Mouse (Mus musculus) sigmoid colon, adult 10 weeks (tissue): ENCODE measurements around the gene Wfdc11. TPM values are rescaled to one million over a fixed set of nuclear protein-coding genes. Genes with fewer than 3 reads are reported as not detected.

ENCODE experiments used
- polyA plus RNA-seq: library from polyadenylated mRNA; stranded (reverse); fragments of 350-450 nt; fragmentation: Illumina TruSeq; extraction: RNeasy Lipid Tissue Mini Kit (QIAGEN cat#74804); gene quantifications from one replicate; pipeline ENCODE4 v1.2.3, GENCODE M21; 2014; ENCODE audit warnings: low read depth, low replicate concordance

The Wfdc11 gene
- polyA plus RNA-seq = not detected

DNA sequence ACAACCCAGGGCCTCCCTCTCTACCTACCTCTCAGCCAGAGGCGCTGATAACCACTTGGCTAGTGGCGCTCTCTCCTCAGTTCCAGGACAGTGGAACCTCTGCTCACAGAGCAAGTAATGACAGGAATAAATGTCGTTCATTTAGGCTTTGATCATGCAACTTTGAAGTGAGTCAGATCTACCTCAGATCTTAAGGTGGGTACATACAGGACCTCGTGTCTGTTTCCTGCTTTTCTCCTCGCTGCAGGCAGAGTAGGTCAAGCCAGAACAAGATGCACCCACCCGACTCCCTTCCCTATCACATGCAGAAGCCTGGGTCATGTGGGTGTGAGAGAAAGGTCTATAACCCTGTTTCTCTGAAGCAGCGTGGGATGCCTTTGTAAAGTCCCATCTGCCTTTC lies at the start of gene Wfdc11:
Gene Wfdc11, minus strand, starts transcription at position 101 of the 400 bp plus-strand sequence.

DNA sequence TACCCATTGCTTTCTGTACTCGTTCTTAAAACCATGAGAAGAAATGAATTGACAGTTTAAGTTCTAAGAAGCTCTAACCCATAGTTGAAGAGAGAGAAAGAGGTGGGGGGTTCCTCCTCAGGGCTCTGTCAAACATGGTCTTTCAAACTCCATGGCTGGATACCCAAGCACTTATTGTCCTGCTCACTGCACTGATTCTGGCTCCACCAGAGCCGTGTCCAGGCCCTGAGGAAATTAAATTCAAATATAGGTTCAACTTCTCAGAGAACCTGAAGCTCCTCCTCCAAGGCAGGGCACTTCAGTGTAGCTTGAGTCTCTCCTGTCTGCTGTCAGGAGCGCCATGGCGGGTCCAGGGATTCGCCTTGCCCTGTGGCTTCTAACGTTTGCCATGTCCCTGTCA lies 41.1 kb upstream of the Wfdc11 start, which contains the start of gene Spint5:
Gene Spint5, plus strand, starts transcription at position 301 of the 400 bp plus-strand sequence.

DNA sequence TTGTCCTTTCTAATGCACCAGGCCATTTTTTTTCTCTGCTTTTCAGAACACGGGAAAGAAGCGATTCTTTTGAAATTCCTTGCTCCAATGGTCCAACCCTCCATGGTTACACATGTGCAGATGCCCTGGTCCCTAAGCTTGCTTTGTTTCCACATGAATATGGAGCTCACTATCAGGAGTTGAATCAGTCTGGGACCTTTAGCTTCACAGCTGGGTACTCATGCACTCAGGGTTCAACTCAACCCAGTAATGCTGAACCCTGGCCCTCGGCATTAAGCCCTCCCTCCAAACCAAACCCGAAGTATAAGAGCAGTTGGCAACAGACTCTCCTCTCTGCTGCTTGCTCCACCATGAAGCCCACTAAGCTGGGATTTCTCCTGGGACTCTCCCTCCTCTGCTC lies 24.3 kb upstream of the Wfdc11 start, which contains the start of gene Spint4:
Gene Spint4, plus strand, starts transcription at position 301 of the 400 bp plus-strand sequence.

DNA sequence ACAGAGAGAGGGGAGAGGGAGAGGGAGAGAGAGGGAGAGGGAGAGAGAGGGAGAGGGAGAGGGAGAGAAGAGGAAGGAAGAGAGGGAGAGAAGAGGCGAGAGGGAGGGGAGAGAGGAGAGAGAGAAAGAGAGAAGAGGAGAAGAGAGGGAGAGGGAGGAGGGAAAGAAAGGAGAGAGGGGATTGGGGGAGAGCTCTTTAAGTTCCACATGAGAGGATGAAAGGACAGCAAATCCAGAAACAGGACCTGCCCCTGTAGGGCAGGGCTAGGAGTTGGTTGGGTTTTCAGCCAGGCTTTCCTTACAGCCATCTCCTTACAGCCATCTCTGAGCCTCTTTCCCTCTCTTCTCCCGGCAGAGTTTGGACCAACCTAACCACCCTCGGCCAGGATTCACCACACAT lies 10.9 kb upstream of the Wfdc11 start, which contains the start of gene Wfdc13:
Gene Wfdc13, plus strand, starts transcription at position 301 of the 400 bp plus-strand sequence.

DNA sequence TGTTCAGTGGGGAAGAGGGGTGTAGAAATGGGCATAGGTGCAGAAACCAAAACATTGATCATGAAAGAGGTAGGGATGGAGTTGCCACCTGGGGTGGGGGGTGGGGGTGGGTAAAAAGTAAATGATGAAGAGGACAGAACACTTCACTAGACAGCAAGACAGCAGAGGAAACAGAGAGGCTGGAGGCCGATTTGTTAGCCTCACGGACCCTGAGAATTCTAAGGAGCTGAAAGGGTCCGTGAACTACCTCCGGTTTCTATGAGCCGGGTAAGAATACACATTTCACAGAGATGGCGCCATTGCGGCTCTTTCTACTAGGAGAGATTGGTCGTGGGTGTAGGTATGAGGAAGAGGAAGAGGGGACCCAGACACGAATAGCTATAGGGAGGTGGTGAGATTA lies 17.4 kb downstream of the Wfdc11 start, which contains the start of gene Wfdc9:
Gene Wfdc9, minus strand, starts transcription at position 101 of the 400 bp plus-strand sequence.

DNA sequence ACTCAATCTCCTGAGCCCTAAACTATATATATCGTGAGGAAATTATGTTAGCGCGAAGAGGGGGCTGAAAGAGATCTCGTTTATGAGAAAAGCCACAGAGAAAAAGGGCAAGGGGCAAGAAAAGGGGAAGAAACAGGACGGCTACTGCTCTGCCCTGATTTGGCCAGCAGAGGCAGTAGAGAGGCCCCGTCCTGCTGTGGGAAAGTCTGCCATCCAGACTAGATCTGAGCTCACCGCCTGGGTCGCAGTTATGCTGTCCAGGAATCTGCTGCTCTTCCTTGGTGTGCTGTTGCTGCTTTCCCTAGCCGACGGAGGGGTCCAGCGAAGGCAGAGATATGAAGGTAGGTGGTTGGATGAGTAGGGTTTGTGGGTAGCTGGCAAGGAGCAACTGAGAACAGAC lies 18.0 kb downstream of the Wfdc11 start, which contains the start of gene Wfdc10:
Gene Wfdc10, plus strand, starts transcription at position 189 of the 400 bp plus-strand sequence.

DNA sequence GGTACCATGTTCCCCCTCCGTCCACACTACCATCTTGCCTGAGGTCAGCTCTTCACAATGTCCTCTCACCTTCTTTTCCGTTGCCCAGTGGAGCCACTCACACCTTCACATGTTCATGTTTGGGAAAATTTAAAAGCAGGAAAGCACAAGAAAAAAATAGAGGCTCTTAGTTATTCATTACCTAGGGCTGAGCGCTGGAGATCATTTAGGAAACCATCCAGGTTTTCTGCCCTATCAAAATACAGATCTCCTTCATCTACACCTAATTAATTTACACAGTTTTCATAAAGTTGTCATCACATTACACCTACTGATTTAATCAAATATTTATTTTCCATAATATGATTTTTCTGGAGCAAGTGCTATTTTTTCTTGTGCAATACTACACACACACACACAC lies 35.2 kb downstream of the Wfdc11 start, which contains the start of gene Wfdc16:
Gene Wfdc16, minus strand, starts transcription at position 101 of the 400 bp plus-strand sequence.

DNA sequence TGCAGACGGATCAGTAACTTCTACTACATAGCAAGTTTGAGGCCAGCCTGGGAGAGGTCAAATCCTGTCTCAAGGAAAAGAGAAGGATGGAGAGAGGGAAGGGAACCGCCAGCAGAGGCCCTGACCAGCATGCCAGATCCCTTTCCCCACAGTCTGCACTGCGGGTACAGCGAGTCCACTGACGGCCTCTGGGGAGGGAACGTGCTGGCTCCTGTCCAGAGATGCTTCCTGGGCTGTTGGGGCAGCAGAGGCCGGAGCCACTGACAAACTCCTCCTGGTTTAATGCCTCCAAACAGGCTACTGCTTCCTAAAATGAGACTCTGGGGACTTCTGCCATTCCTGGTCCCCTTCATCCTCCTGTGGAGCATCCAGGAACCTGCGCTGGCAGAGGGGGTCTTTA lies 60.4 kb downstream of the Wfdc11 start, which contains the start of the genes Wfdc6b and Wfdc8:
Gene Wfdc6b, plus strand, starts transcription at position 52 of the 400 bp plus-strand sequence.
Gene Wfdc8, minus strand, starts transcription at position 156 of the 400 bp plus-strand sequence.

Other genes starting within 250 kb of the Wfdc11 start
- gene Sdc4, start 230.2 kb downstream of the Wfdc11 start, polyA plus RNA-seq = 255 TPM
- gene Sys1, start 217.1 kb downstream of the Wfdc11 start, polyA plus RNA-seq = 10.1 TPM
- gene Gm20458, start 213.1 kb downstream of the Wfdc11 start, polyA plus RNA-seq = not detected
- not detected for gene Trp53tg5, start 200.4 kb downstream of the Wfdc11 start, polyA plus RNA-seq
- 6.6 TPM for gene Dbndd2, start 188.0 kb downstream of the Wfdc11 start, polyA plus RNA-seq
- 8.1 TPM for gene Pigt, start 176.6 kb downstream of the Wfdc11 start, polyA plus RNA-seq
- 30.2 TPM for gene Wfdc2, start 111.7 kb downstream of the Wfdc11 start, polyA plus RNA-seq
- not detected for gene Spint3, start 100.6 kb downstream of the Wfdc11 start, polyA plus RNA-seq
- not detected for gene Wfdc6a, start 88.6 kb downstream of the Wfdc11 start, polyA plus RNA-seq
- gene Eppin, start 80.5 kb downstream of the Wfdc11 start, polyA plus RNA-seq = not detected
- not detected for gene Wfdc6b, start 60.6 kb downstream of the Wfdc11 start, polyA plus RNA-seq
- 0.50 TPM for gene Wfdc8, start 60.5 kb downstream of the Wfdc11 start, polyA plus RNA-seq
- not detected for gene Wfdc16, start 35.3 kb downstream of the Wfdc11 start, polyA plus RNA-seq
- gene Wfdc10, start 18.0 kb downstream of the Wfdc11 start, polyA plus RNA-seq = not detected
- not detected for gene Wfdc9, start 17.5 kb downstream of the Wfdc11 start, polyA plus RNA-seq
- 0.57 TPM for gene Wfdc13, start 11.0 kb upstream of the Wfdc11 start, polyA plus RNA-seq
- not detected for gene Spint4, start 24.4 kb upstream of the Wfdc11 start, polyA plus RNA-seq
- not detected for gene Spint5, start 41.2 kb upstream of the Wfdc11 start, polyA plus RNA-seq
- gene Wfdc3, start 71.8 kb upstream of the Wfdc11 start, polyA plus RNA-seq = 0.82 TPM
- 3.6 TPM for gene Dnttip1, start 71.9 kb upstream of the Wfdc11 start, polyA plus RNA-seq
- gene Ube2c, start 95.8 kb upstream of the Wfdc11 start, polyA plus RNA-seq = 7.9 TPM
- not detected for gene Tnnc2, start 105.9 kb upstream of the Wfdc11 start, polyA plus RNA-seq
- gene Snx21, start 111.7 kb upstream of the Wfdc11 start, polyA plus RNA-seq = 3.5 TPM
- gene Acot8, start 130.8 kb upstream of the Wfdc11 start, polyA plus RNA-seq = 4.1 TPM
- 2.7 TPM for gene Zswim3, start 131.0 kb upstream of the Wfdc11 start, polyA plus RNA-seq
- gene Zswim1, start 148.6 kb upstream of the Wfdc11 start, polyA plus RNA-seq = 1.4 TPM
- gene Spata25, start 154.4 kb upstream of the Wfdc11 start, polyA plus RNA-seq = not detected
- gene Ctsa, start 158.8 kb upstream of the Wfdc11 start, polyA plus RNA-seq = 43.1 TPM
- gene Neurl2, start 159.4 kb upstream of the Wfdc11 start, polyA plus RNA-seq = not detected
- 1.9 TPM for gene Pltp, start 183.6 kb upstream of the Wfdc11 start, polyA plus RNA-seq
- gene Pcif1, start 205.2 kb upstream of the Wfdc11 start, polyA plus RNA-seq = 3.1 TPM
- 0.19 TPM for gene Zfp335, start 237.7 kb upstream of the Wfdc11 start, polyA plus RNA-seq